Mouse (Mus musculus): ENCODE measurements around the gene Tes3-ps.

Gene Tes3-ps

DNA sequence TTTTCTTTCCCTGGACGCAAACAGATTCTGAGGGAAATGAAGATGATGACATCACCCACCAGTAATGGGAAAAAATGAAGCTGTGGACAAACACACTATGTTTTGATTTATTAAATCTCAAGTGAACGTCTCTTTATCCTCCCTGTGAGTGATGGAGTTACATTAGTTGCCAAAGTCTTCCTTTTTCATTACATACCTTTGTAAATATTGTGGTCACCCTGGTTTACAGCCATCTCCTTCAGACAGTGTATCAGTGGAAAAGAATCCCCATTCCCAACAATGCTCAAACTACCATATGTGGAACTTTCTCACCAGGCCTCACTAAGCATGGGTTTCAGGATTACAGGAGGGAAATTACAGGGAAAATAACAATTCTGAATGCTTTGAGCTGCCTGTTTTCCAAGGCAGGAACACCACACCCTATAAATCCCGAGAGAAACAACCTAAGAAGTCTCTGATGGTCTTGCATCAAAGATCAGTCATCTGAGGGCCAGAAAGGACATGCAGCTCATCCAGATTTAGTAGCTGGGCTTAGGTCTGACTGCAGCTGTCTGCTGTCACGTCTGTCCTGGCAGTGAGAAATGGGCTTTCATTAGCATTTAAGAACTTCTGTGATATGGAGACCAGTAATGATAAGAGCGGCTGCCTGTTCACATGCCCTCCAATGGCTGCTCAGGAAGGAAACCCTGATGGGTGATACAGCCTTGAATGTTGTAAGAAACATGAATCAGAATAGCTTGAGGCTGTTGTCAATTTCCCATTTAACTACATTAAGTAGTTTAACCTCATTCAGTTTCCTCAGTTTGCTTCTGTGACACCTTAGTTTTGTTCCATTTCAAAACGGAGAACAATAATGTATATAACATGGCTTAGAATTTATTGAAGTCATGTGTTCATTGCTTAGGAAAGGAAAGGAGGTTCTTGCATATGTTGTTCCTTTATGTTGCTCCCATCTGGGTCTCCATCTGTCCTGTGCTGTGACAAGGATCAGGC is at the start of gene Tes3-ps:
TSS of gene Tes3-ps (plus strand) at position 943 of the 993 bp plus-strand sequence.
- DNase-seq = no peak

DNA sequence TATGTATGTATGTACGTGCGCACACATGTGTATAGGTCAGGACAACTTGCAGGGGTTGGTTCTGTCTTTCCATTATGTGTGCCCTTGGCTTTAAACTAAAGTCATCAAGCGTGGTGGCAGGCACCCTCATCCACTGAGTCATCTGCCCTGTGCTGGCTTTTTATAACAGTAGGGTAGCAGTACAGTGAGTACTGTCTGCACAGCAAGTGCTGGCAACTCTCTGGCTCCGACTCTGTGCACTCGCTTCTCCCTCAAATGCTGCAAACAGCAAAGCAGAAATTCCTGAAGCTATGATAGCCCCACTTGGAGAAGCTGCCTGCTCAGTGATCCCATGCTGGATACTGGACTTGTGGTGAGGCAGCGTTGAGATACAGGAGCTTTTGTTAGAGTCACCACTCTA is 48.7 kb upstream of the Tes3-ps start:
- no peak for DNase-seq

DNA sequence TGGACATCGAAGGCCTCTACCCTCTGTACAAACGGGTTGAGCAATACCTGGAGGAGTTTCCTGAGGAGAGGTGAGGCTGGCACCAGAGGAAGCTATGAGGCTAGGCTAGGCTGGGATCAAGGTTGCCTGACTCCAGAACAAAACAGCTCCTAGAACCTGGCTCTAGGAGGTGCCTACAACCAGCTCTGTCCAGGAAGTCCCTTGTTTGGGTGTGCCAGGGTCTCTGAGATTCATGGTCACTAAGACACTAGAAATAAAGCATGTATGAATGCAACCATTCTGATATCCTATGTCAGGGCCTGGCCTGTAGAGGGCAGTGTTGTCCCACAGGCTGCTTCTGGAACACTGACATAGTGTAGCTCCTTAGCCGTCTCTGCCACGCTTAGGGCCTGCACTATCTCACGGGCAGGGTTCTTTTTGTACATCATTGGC is 43.8 kb upstream of the Tes3-ps start:
- peak; percentile 93 for DNase-seq

DNA sequence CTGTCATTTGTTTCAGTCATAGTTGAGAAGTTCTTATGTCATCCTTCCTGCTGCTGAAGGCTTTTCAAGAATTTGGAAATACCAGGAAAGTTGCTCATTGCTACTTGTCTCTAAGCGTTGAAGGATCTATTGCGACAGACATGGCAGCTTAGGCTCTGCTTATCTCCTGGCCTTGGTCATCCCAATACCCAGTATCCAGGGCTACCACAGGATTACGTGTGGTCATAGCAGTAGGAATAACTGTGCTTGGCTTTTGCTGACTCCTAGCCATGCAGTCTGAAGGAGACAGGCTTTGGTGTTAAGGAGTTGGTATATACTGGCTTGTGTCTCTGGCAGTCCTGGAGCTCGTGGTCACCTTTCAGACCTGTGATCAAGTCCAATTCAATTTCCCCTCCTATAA is 32.8 kb upstream of the Tes3-ps start:
- DNase-seq = no peak

GRCm38 (mm10) chr13:49460692-49461414 is 32.3 kb upstream of the Tes3-ps start:
- peak; percentile 49 for DNase-seq

DNA sequence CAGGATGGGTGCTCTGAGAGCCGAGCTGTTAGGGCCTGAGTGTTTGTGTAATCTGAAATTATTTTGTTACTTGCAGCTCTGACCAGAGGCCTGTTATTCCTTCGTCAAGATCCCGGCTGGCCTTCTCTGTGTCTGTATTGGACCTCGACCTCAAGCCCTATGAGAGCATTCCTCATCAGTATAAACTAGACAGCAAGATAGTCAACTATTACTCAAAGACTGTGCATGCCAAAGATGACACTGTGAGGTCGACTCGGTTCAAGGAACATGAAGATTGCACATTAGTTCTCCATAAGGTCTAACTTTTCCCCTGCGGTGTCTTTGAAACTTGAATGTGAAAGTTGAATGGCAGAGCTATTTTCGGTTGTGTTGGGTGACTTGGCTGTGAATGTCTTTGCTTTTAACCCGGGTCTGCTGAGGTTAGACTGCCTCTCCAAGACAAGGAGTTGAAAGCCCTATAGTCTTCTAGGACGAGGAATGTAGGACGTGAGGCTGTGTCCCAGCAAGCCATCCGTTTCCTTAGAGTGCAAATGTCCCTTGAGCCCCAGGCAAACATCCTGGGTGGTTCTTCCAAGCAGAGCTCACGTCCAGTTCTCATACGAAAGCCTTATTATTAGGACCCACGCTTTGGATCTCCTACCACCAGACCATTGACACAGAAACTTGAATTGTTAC is 31.5 kb upstream of the Tes3-ps start:
- DNase-seq = peak; percentile 82

DNA sequence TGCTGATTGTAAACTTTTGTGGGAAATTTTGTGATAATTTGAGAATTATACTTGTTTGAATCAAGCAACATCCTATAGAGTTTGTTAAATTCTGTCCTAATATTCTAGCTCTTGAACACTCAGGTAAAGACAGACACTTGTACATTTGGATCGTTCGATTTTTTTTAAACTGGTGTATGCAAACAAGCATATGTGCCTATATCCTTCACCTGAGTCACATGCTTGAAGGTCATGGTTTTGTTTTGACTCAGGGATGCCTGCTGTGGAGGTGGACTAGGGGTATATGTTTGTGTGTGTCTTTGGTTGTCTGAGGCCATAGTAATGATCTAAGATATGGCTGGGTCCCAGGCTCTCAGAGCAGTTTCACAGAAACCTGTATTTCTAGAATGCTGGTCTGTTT is 30.2 kb upstream of the Tes3-ps start:
- no peak for DNase-seq

DNA sequence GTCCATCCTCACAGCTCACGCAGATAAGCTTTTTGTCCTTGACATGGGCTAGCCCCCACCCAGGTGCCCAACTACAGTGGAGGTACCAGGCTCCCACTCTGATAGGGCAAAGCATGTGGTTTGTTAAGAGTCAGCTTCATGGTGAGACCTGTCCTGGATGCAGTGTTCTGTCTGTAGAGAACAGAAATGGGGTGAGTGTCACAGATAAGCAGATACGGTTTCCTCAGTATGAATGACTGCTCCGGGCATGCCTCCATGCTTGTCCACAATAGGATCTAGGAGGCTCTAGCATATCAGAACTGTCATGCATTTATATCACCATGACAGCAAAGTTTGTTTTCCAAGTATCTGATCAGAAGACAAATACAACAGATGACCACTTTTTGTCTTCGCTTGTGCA is 27.2 kb upstream of the Tes3-ps start:
- no peak for DNase-seq

- peak; percentile 75 for DNase-seq
These were observed 26.6 kb upstream of the Tes3-ps start for GRCm38 (mm10) chr13:49466393-49467075.

DNA sequence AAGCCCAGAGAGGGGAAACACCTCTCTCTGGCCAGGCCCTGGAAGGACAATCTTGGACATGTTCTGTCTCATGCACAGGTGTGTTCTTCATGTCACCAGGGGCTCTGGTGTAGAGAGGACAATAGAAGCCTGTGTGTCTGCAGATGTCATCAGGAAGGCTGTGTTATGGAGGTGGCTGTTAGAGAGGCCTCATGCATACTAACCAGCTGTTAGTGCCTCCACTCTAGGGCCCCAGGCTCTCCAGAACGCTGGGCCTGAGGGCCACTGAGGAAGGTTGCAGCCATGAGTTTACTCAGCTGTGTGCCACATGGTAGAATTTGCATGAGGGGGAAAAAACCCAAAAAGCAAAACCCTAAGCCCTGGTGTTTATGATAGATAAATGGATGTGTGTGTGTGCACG is 25.5 kb upstream of the Tes3-ps start:
- no peak for DNase-seq

- no peak for DNase-seq
These were observed 24.1 kb upstream of the Tes3-ps start for GRCm38 (mm10) chr13:49469002-49469401.

GRCm38 (mm10) chr13:49470319-49470718 is 22.8 kb upstream of the Tes3-ps start:
- DNase-seq = no peak

DNA sequence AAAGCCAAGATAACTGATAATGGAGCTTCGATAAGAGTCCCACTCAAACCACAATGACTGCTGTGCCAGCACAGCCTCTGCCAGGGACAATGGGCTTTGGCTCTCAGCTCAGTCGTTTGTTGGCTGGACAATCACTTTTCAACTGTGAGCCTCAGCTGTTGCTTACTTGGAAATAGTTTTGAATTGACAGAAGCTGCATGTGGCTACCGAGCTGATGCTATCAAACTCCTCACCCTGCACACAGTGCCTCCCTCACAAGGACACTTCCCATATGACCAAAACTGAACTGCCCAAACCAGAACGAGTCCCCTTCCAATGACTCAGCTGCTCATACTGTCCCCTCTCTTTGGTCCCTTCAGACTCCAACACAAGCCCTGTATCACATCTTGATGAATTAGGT is 22.3 kb upstream of the Tes3-ps start:
- peak; percentile 67 for DNase-seq

GRCm38 (mm10) chr13:49471981-49472675 is 21.0 kb upstream of the Tes3-ps start:
- peak; percentile 83 for DNase-seq

DNA sequence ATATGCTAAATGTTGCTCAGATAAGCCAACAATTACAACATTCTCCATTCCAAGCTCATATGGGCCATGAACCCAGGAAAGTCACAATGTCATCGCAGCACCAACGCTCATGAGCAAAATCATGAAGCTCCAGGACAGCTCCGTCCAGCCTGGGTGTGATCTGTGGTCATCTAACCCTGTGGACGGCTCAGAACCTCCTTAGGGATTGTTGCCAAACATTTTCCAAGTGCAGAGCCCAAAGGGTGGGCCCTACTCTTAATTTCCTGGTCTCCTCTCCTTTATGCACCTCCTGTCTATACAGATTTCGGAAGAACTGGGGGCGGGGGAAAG is 20.5 kb upstream of the Tes3-ps start:
- no peak for DNase-seq

DNA sequence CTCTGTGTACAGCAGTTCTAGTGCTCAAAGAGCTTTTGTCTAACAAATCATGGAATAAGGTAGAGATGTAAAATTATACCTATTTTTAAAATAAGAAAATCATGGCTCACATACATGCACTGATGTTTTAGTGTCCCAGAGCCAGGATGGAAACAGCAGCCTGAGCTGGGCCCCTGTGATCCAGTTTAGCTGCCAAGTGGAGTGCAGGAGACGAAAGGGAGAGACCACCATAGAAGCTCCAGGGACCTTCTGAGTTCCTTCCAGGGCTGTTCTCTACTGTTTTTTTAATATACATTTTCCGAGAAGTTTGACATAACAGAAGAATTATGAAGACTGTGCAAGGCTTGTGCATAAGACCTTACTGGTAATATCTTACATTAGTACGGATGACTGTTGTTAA is 15.2 kb upstream of the Tes3-ps start:
- no peak for DNase-seq

DNA sequence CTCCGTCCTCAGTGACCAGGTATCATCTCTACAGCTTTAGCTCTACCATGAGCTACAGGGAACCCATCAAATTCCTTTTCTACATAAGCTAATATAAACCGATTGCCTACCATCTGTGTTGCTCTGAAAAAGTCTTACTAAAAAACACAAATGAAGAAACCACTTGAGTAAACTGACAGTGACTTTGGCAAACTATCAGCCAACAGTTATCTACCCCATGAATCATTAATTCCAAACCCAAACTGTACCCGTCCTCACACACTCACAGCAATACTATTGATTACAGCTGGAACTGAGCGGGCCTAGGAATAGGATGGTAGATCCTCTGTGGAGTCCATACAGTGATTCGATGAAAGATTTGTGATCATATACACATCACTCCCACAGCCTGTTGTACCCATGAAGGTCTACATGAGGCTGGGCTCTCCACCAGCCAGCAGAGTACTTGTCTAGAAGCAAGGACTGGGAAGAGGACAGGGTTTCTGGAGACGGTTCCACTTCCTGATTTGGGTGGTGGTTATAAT is 14.2 kb upstream of the Tes3-ps start:
- DNase-seq = no peak

GRCm38 (mm10) chr13:49479399-49479798 is 13.7 kb upstream of the Tes3-ps start:
- DNase-seq = peak; percentile 60

DNA sequence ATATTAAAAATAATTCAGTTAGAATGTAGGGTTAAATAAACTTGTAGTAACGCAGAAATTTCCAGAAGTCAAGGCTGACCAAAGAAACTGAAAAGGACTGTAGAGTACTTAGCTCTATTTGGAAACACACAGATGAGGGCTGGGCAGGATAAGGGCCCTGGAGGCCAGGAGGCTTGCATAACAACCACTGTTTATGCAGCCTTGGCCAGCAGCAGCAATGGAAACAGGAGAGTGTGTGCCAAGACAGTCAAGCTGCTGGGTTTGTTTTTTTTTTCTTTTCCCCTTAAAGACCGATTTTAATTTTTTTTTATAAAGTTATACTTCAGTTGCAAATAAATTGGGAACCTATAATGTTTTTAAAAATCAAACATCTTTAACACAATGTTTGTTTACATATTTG is 13.1 kb upstream of the Tes3-ps start:
- DNase-seq = peak; percentile 93

DNA sequence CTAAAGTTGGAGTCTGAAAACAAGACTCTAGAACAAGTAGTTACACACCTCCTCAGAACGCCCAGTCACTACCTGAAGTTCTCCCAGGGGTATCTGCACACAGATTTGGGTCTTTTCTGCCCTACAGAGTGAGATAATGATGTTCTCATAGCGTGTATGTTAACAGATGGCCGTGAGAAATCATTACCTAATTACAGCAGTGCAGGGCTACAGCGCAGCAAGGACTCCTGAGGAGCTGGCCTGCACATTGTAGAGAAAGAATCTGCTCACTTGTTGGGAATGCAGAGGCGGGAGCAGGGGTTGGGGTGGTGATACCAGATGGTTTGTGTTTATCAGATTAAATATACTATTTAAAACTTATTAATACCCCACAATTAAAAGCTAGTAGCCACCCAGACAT is 12.6 kb upstream of the Tes3-ps start:
- peak; percentile 61 for DNase-seq

GRCm38 (mm10) chr13:49485388-49485787 is 7.7 kb upstream of the Tes3-ps start:
- no peak for DNase-seq

GRCm38 (mm10) chr13:49504510-49504909 is 11.4 kb downstream of the Tes3-ps start, which contains the start of gene Ecm2:
TSS of gene Ecm2 (plus strand) at chr13:49504810.
- no peak for DNase-seq

Data from lung, postnatal 10 days (tissue).